Mouse (Mus musculus): ENCODE measurements around the gene Abhd17c.

DNA sequence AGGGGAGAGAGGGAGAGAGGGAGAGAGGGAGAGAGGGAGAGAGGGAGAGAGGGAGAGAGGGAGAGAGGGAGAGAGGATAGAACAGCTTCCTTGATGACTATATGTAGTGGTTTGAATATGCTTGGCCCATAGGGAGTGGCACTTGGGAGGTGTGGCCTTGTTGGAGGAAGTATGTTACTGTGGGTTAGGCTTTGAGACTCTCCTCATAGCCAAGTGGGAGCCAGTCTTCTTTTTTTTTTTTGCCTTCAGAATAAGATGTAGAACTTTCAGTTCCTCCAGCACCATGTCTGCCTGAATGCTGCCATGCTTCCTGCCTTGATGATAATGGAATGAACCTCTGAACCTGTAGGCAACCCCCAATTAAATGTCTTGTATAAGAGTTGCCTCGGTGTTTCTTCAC lies 49.1 kb downstream of the Abhd17c start:
- TF ChIP-seq CTCF (IDR thresholded peaks at IDR 0.05; ENCODE audit: control insufficient read depth, insufficient read depth, low read length): no peak
- TF ChIP-seq POLR2A (IDR thresholded peaks at IDR 0.05; ENCODE audit: borderline replicate concordance, control insufficient read depth, low read depth, low read length): no peak

Data from bone marrow, adult 2 months (tissue).